Comparison of ENCODE assay signal across 9 mouse cellular contexts in genomic region chr13:92733741-92734140, GRCm38 (mm10).
DNase-seq lines count a peak whose midpoint lies in the region; ATAC-seq and TF ChIP-seq lines count a peak whose summit lies in the region.
"Had no signal": no experiment of that assay in that cellular context is flagged by ENCODE, and none has a peak within 500 bp of the region (broad histone marks: within the 10 kb centered on the region; RNA-seq: fewer than 3 reads in every experiment).

No protein-coding gene starts in this region.

- ATAC-seq in megakaryocyte, adult 5-6 weeks (ENCODE audit: poor library complexity, severe bottlenecking) = no peak
- peak; percentile 67 for ATAC-seq in forebrain, embryonic 14.5 days
- ATAC-seq in midbrain, embryonic 15.5 days (replicated peaks) = peak; percentile 53

- no peak overlapping the region for H3K27ac ChIP-seq in cerebellum, adult 2 months (ENCODE audit: insufficient read depth, low read length)
- H3K27ac ChIP-seq in forebrain, embryonic 14.5 days (ENCODE audit: low read depth, low read length) = peak overlapping the region; percentile 89
- H3K27ac ChIP-seq in midbrain, embryonic 15.5 days = no peak overlapping the region
- H3K27ac ChIP-seq: limb, embryonic 13.5 days had no signal

- peaks cover 27% of the 10 kb centered on the region for H3K27me3 ChIP-seq in megakaryocyte, embryonic 14.5 days (replicated peaks)
- H3K27me3 ChIP-seq in cerebellum, adult 2 months (ENCODE audit: control insufficient read depth, insufficient read depth, low read length) = no peaks in the 10 kb centered on the region
- H3K27me3 ChIP-seq in forebrain, embryonic 14.5 days (replicated peaks; ENCODE audit: control insufficient read depth, insufficient read depth, low read length) = no peaks in the 10 kb centered on the region
- no peaks in the 10 kb centered on the region for H3K27me3 ChIP-seq in midbrain, embryonic 15.5 days (replicated peaks)

- H3K36me3 ChIP-seq in megakaryocyte, embryonic 14.5 days (replicated peaks; ENCODE audit: low read length) = no peaks in the 10 kb centered on the region
- H3K36me3 ChIP-seq in forebrain, embryonic 14.5 days (ENCODE audit: control insufficient read depth, insufficient read depth, low read length) = no peaks in the 10 kb centered on the region
- no peaks in the 10 kb centered on the region for H3K36me3 ChIP-seq in midbrain, embryonic 15.5 days (replicated peaks)
- H3K36me3 ChIP-seq: limb, embryonic 13.5 days had no signal

- WGBS in cerebellum, adult 2 months = 6% methylated on average over 11 of the region's 11 CpGs
- 56% methylated on average over 11 of the region's 11 CpGs for WGBS in forebrain, embryonic 14.5 days
- 78% methylated on average over 11 of the region's 11 CpGs for WGBS in midbrain, embryonic 15.5 days
- WGBS in lung, adult 2 months = 77% methylated on average over 11 of the region's 11 CpGs

- DNase-seq in cerebellum, adult 2 months = peak; percentile 55 to 58
- DNase-seq in forebrain, embryonic 14.5 days (ENCODE audit: low spot score) = peak; percentile 86
- no peak for DNase-seq in lung, adult 2 months
- no peak for DNase-seq in adrenal gland, adult 2 months
- DNase-seq in heart, adult 8-10 months (ENCODE audit: low spot score) = no peak

- TF ChIP-seq CTCF in cerebellum, adult 2 months (IDR thresholded peaks at IDR 0.05; ENCODE audit: borderline replicate concordance, insufficient read depth, low read depth, low read length) = no peak
- no peak for TF ChIP-seq CTCF in lung, adult 2 months (IDR thresholded peaks at IDR 0.05; ENCODE audit: insufficient read depth, low read length)

- H3K4me3 ChIP-seq in megakaryocyte, embryonic 14.5 days (replicated peaks) = peak overlapping the region; percentile 82
- H3K4me3 ChIP-seq in cerebellum, adult 2 months (replicated peaks; ENCODE audit: insufficient read depth, low read depth, low read length) = peak overlapping the region; percentile 34
- no peak overlapping the region for H3K4me3 ChIP-seq in forebrain, embryonic 14.5 days (ENCODE audit: low read depth, low read length)
- H3K4me3 ChIP-seq in midbrain, embryonic 15.5 days = no peak overlapping the region
- no peak overlapping the region for H3K4me3 ChIP-seq in lung, adult 2 months (replicated peaks; ENCODE audit: extremely low read depth, low read depth, low read length)
- H3K4me3 ChIP-seq: limb, embryonic 13.5 days had no signal

- TF ChIP-seq POLR2A in cerebellum, adult 2 months (IDR thresholded peaks at IDR 0.05; ENCODE audit: borderline replicate concordance, insufficient read depth, low read length) = no peak
- no peak for TF ChIP-seq POLR2A in lung, adult 2 months (IDR thresholded peaks at IDR 0.05; ENCODE audit: borderline replicate concordance, extremely low read depth, low read depth, low read length)

- no peak overlapping the region for H3K4me2 ChIP-seq in forebrain, embryonic 14.5 days (ENCODE audit: low read length)
- no peak overlapping the region for H3K4me2 ChIP-seq in midbrain, embryonic 15.5 days
- H3K4me2 ChIP-seq: limb, embryonic 13.5 days had no signal

- H3K9me3 ChIP-seq in megakaryocyte, embryonic 14.5 days = no peaks in the 10 kb centered on the region
- H3K9me3 ChIP-seq in forebrain, embryonic 14.5 days (replicated peaks; ENCODE audit: control insufficient read depth, low read length) = no peaks in the 10 kb centered on the region
- H3K9me3 ChIP-seq in midbrain, embryonic 15.5 days = no peaks in the 10 kb centered on the region
- H3K9me3 ChIP-seq: limb, embryonic 13.5 days had no signal

- peaks cover 24% of the 10 kb centered on the region for H3K4me1 ChIP-seq in megakaryocyte, embryonic 14.5 days
- peaks cover 19% of the 10 kb centered on the region for H3K4me1 ChIP-seq in cerebellum, adult 2 months (ENCODE audit: control insufficient read depth, insufficient read depth, low read length)
- peaks cover 13% of the 10 kb centered on the region; the same call in 1 of the 2 replicates for H3K4me1 ChIP-seq in forebrain, embryonic 14.5 days (ENCODE audit: control insufficient read depth, insufficient read depth, low read length)
- H3K4me1 ChIP-seq in midbrain, embryonic 15.5 days = 0 out of 2 replicates have a peak, but pooled peaks cover 3% of the 10 kb centered on the region
- H3K4me1 ChIP-seq in lung, adult 2 months (ENCODE audit: control insufficient read depth, insufficient read depth, low read length) = no peaks in the 10 kb centered on the region
- H3K4me1 ChIP-seq: limb, embryonic 13.5 days had no signal

- H3K9ac ChIP-seq in forebrain, embryonic 14.5 days (ENCODE audit: low read length) = no peak overlapping the region
- H3K9ac ChIP-seq in midbrain, embryonic 15.5 days = no peak overlapping the region
- H3K9ac ChIP-seq: limb, embryonic 13.5 days had no signal

Comparison
In these comparisons a context has a peak if more than half of its experiments do, and no peak if none do; other contexts are left out.
1. H3K4me3 ChIP-seq: peak in megakaryocyte, embryonic 14.5 days (single experiment) and cerebellum, adult 2 months (single experiment); none in forebrain, embryonic 14.5 days (single experiment), midbrain, embryonic 15.5 days (single experiment) and lung, adult 2 months (single experiment).
2. DNase-seq: peak in cerebellum, adult 2 months (2 of 2) and forebrain, embryonic 14.5 days (single experiment); none in lung, adult 2 months (single experiment), adrenal gland, adult 2 months (single experiment) and heart, adult 8-10 months (single experiment).